Mouse (Mus musculus) kidney, postnatal 25 days (tissue): ENCODE measurements around the gene Cyp4f13.

ENCODE experiments used
- DNase-seq, 2 experiments: peaks; one replicate each; pipeline ENCODE4 v3.0.0; 2021; ENCODE audit warnings: mixed read lengths in 2 of 2

Cyp4f13 gene

GRCm38 (mm10) chr17:32947215-32947914 lies at the start of gene Cyp4f13:
TSS of gene Cyp4f13 (minus strand) at chr17:32947402.
- peak; percentile 98 to 99 for DNase-seq

- DNase-seq, result peak; percentile 90 to 95
Measured at GRCm38 (mm10) chr17:32992699-32993474, 45.7 kb upstream of the Cyp4f13 start, which contains the start of gene Zfp952. TSS of gene Zfp952 (plus strand) at chr17:32993129.

- DNase-seq, result peak; percentile 22 to 31
Measured at GRCm38 (mm10) chr17:32991965-32992698, 44.9 kb upstream of the Cyp4f13 start.

GRCm38 (mm10) chr17:32986301-32986700 lies 39.1 kb upstream of the Cyp4f13 start:
- no peak for DNase-seq

- no peak for DNase-seq
Measured at GRCm38 (mm10) chr17:32981361-32981760, 34.2 kb upstream of the Cyp4f13 start.

- peak; percentile 90 to 92 for DNase-seq
Measured at GRCm38 (mm10) chr17:32965623-32966290, 18.6 kb upstream of the Cyp4f13 start, which contains the start of gene Zfp472. TSS of gene Zfp472 (plus strand) at chr17:32965814.

- DNase-seq, result peak in 1 of 2 experiments; percentile 15
Measured at GRCm38 (mm10) chr17:32965253-32965622, 18.0 kb upstream of the Cyp4f13 start.

GRCm38 (mm10) chr17:32951441-32951840 lies 4.2 kb upstream of the Cyp4f13 start:
- DNase-seq, result peak; percentile 83 to 94

- no peak for DNase-seq
Measured at GRCm38 (mm10) chr17:32951006-32951405, 3.8 kb upstream of the Cyp4f13 start.

GRCm38 (mm10) chr17:32950136-32950535 lies 2.9 kb upstream of the Cyp4f13 start:
- DNase-seq, result no peak

GRCm38 (mm10) chr17:32946716-32947115 lies 486 bp downstream of the Cyp4f13 start:
- DNase-seq, result peak in 1 of 2 experiments; percentile 39

- no peak for DNase-seq
Measured at GRCm38 (mm10) chr17:32944402-32945035, 2.7 kb downstream of the Cyp4f13 start.

- no peak for DNase-seq
Measured at GRCm38 (mm10) chr17:32943661-32944060, 3.5 kb downstream of the Cyp4f13 start.

GRCm38 (mm10) chr17:32939831-32940230 lies 7.4 kb downstream of the Cyp4f13 start:
- no peak for DNase-seq

GRCm38 (mm10) chr17:32927803-32928202 lies 19.4 kb downstream of the Cyp4f13 start:
- DNase-seq, result no peak

GRCm38 (mm10) chr17:32924658-32925312 lies 22.4 kb downstream of the Cyp4f13 start:
- DNase-seq, result peak; percentile 75 to 88

GRCm38 (mm10) chr17:32923681-32924080 lies 23.5 kb downstream of the Cyp4f13 start:
- DNase-seq, result no peak

- DNase-seq, result no peak
Measured at GRCm38 (mm10) chr17:32919123-32919522, 28.1 kb downstream of the Cyp4f13 start.

GRCm38 (mm10) chr17:32917131-32917530 lies 30.1 kb downstream of the Cyp4f13 start, which contains the start of gene Cyp4f14:
TSS of gene Cyp4f14 (minus strand) at chr17:32917342.
- DNase-seq, result peak; percentile 55 to 73

- DNase-seq, result no peak
Measured at GRCm38 (mm10) chr17:32916075-32916474, 31.1 kb downstream of the Cyp4f13 start.

GRCm38 (mm10) chr17:32906172-32906571 lies 41.0 kb downstream of the Cyp4f13 start:
- DNase-seq, result no peak
